Comparison of ENCODE assay signal across 9 mouse cellular contexts in the genomic region with DNA sequence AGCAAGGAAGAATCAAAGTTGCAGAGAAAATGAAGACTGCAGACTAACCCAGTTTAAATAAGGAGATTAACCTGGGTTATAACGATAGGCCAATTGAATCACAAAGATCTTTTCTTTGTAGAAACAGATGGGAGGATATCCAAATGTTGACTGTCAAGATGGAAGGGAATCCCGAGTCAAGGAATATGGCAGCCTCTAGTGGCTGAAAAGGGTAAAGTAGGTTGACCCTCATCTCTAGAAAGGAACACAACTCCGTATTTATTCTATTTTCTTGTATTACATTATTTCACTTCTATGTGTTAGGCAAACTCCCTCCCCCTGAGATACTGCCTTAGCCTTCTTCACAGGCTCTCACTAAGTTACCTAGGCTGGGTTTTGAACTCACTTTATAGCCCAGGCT.
A peak's percentile ranks its signal among the peaks of the same experiment; 100 is the strongest.
DNase-seq lines count a peak whose midpoint lies in the region; ATAC-seq and TF ChIP-seq lines count a peak whose summit lies in the region.
"Had no signal": no experiment of that assay in that cellular context is flagged by ENCODE, and none has a peak within 500 bp of the region (broad histone marks: within the 10 kb centered on the region; RNA-seq: fewer than 3 reads in every experiment).

No protein-coding gene starts in this region.

- TF ChIP-seq CTCF in left cerebral cortex, adult 2 months (IDR thresholded peaks at IDR 0.05), result peak; percentile 72

- intact Hi-C loops in left cerebral cortex, adult 2 months (cut with DNase I), result loop anchor here (1.0 to 10.0 kb wide), 3 partner anchors 186 to 736 kb away; no protein-coding TSS in a partner anchor
- intact Hi-C loops in left cerebral cortex, postnatal 36 days (cut with DNase I), result loop anchor here (5.0 to 10.0 kb wide), 2 partner anchors 84 to 824 kb away; no protein-coding TSS in a partner anchor

- H3K4me3 ChIP-seq in left cerebral cortex, adult 2 months, result no peak overlapping the region
- H3K4me3 ChIP-seq: embryonic facial prominence, embryonic 13.5 days had no signal

- peak; percentile 4 for DNase-seq in cerebellum, adult 11 months
- no peak for DNase-seq in left cerebral cortex, adult 2 months (ENCODE audit: extremely low spot score in 1 of 2, low spot score in 2 of 2)
- DNase-seq in left cerebral cortex, postnatal 36 days (ENCODE audit: low spot score in 2 of 2), result no peak
- peak; percentile 24 for DNase-seq in cerebellum, adult 8-10 months
- peak; percentile 34 for DNase-seq in lung, postnatal 36 days
- no peak for DNase-seq in right cerebral cortex, postnatal 10 days (ENCODE audit: low spot score in 2 of 2)

- no peak overlapping the region for H3K27ac ChIP-seq in left cerebral cortex, adult 2 months
- H3K27ac ChIP-seq: embryonic facial prominence, embryonic 13.5 days had no signal

- ATAC-seq in cerebellum, adult (ENCODE audit: insufficient number of reproducible peaks, low FRiP score, low TSS enrichment), result no peak
- ATAC-seq in activated CD4-positive, CD25-positive, alpha-beta regulatory T cell, adult 4 months, result no peak

Comparison
In these comparisons a context has a peak if more than half of its experiments do, and no peak if none do; other contexts are left out.
1. DNase-seq: peak in cerebellum, adult 11 months (single experiment), cerebellum, adult 8-10 months (single experiment) and lung, postnatal 36 days (single experiment); none in left cerebral cortex, adult 2 months (0 of 2), left cerebral cortex, postnatal 36 days (0 of 2) and right cerebral cortex, postnatal 10 days (0 of 2).